Mouse (Mus musculus) stomach, embryonic 14.5 days (tissue): ENCODE results near the gene Retreg1. TPM values are rescaled to one million over a fixed set of nuclear protein-coding genes. Genes with fewer than 3 reads are reported as not detected.
A peak's percentile ranks its signal among the peaks of the same experiment; 100 is the strongest.

Source experiments
- ATAC-seq: fragments of 200-750 bp; cut with Nextera tagmentation; 2 replicates; pipeline ENCODE4 v1.8.0; 2017; ENCODE audit warnings: low read depth, moderate TSS enrichment; ENCODE audit not compliant: insufficient number of reproducible peaks, insufficient read depth, low FRiP score
- H3K27ac ChIP-seq: fragments of 300-500 bp; sonication (generic); 2 replicates; pipeline ENCODE4 v1.5.1; 2014; ENCODE audit warnings: mild to moderate bottlenecking, low read length, moderate library complexity, mixed read lengths
- H3K27me3 ChIP-seq: fragments of 300-500 bp; sonication (generic); 2 replicates; pipeline ENCODE4 v1.6.1; 2014; ENCODE audit warnings: low read length, control low read depth, mixed read lengths; ENCODE audit not compliant: control insufficient read depth, insufficient read depth
- H3K36me3 ChIP-seq: fragments of 300-500 bp; sonication (generic); 2 replicates; pipeline ENCODE4 v1.6.1; 2014; ENCODE audit warnings: mild to moderate bottlenecking, control low read depth, low read length, moderate library complexity, mixed read lengths; ENCODE audit not compliant: control insufficient read depth, insufficient read depth
- H3K4me1 ChIP-seq: fragments of 300-500 bp; sonication (generic); 2 replicates; pipeline ENCODE4 v1.6.1; 2014; ENCODE audit warnings: low read length, control low read depth, mixed read lengths; ENCODE audit not compliant: control insufficient read depth, insufficient read depth
- H3K4me2 ChIP-seq: fragments of 300-500 bp; sonication (generic); replicated peaks from 2 replicates; pipeline ENCODE4 v1.6.1; 2014; ENCODE audit warnings: low read depth, low read length, control low read depth
- H3K4me3 ChIP-seq: fragments of 300-500 bp; sonication (generic); 2 replicates; pipeline ENCODE4 v1.5.1; 2014; ENCODE audit warnings: low read depth, low read length, control low read depth
- H3K9ac ChIP-seq: fragments of 300-500 bp; sonication (generic); replicated peaks from 2 replicates; pipeline ENCODE4 v1.6.1; 2014; ENCODE audit warnings: low read depth, mild to moderate bottlenecking, control low read depth, low read length, moderate library complexity, mixed read lengths
- H3K9me3 ChIP-seq: fragments of 300-500 bp; sonication (generic); 2 replicates; pipeline ENCODE4 v1.6.1; 2016; ENCODE audit warnings: low read depth, low read length, control low read depth; ENCODE audit not compliant: control insufficient read depth
- WGBS: fragments of 180-500 bp; shearing (Covaris S2); extraction: QIAGEN DNeasy Blood & Tissue Kit; methylation state at CpG from one replicate; pipeline ENCODE4 v1.1.7; 2014; 5-methylcytosine and 5-hydroxymethylcytosine counted together
- polyA plus RNA-seq: library from polyadenylated mRNA; unstranded; fragments of >200 nt; fragmentation: Nextera tagmentation; extraction: Ambion mirVana; gene quantifications from 2 replicates; pipeline ENCODE4 v1.2.1, GENCODE M21; 2014

Gene Retreg1
- polyA plus RNA-seq, 1 experiment from 2014 or later, result 16.9 TPM

DNA sequence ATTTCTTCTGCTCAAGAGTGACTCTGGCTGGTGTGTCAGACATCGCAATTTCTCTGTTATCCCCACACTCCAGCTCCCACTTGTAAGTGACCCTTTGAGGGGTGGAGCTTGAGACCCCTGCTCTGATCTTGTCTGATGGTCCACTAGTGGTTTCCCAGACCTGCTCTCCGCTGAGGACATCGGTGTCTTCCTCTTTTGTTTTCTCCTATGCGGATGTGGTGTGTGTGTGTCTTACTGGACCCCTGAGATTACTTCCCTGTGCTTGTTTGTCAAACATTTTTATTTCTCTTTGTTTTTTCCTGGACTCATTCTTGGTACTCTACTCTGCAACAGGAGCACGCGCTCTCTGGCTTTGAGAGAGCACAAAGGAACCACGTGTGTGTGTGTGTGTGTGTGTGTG lies 18.9 kb downstream of the Retreg1 start:
- ATAC-seq, result no peak
- WGBS, result 81% methylated on average over 7 of the region's 7 CpGs

DNA sequence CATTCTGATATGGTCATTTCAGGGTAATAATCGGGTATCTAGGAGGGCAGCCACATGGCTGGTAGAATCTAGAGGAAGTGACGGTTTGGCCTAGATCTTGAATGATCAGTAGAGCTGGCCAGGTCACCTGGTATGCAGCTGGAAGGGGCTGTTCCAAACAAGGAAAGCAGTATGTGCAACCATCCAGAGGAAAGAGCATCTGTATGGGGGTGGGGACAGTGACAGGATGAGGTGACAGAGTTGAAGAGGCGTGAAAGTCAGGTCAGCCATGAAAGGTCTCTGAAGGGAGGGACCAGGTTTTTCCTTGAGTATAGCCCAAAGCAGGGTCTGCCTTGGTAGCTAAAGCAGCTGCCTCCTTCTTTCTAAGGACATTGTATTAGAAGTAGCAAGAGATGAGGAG lies 22.6 kb downstream of the Retreg1 start:
- H3K27me3 ChIP-seq, result no peaks in the 10 kb centered on the region
- 92% methylated on average over 3 of the region's 3 CpGs for WGBS
- H3K4me2 ChIP-seq, result no peak overlapping the region
- no peak overlapping the region for H3K9ac ChIP-seq
- no peak for ATAC-seq
- no peaks in the 10 kb centered on the region for H3K4me1 ChIP-seq
- no peaks in the 10 kb centered on the region for H3K36me3 ChIP-seq
- H3K27ac ChIP-seq, result no peak overlapping the region
- H3K4me3 ChIP-seq, result no peak overlapping the region
- H3K9me3 ChIP-seq, result no peaks in the 10 kb centered on the region

More for the DNA sequence above, 18.9 kb downstream of the Retreg1 start:
- Histone ChIP-seq H3K27ac (no peak overlapping the region), H3K9me3 (no peaks in the 10 kb centered on the region), H3K4me1 (0 out of 2 replicates have a peak, but pooled peaks cover 2% of the 10 kb centered on the region), H3K4me3 (no peak overlapping the region), H3K4me2 (no peak overlapping the region), H3K36me3 (no peaks in the 10 kb centered on the region), H3K27me3 (no peaks in the 10 kb centered on the region), H3K9ac (no peak overlapping the region)

DNA sequence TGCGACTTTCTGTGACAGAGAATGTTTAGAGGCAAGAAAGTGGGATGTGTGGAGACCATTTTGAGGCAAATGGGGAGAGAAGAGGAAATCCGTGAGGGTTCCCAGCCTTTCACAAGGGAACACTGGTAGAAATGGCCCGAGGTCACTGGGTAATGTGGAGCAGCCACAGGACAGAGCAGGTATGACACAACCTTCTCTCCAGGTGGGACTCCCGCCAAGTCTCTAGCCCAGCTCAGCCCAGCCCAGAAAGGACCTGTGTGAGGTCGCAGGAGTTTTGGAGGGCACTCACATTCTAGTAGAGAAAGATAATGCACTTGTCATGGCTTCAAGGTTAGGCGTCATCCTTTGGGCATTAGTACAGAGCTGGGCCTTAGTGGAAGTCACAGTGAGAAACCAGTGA lies 23.1 kb downstream of the Retreg1 start:
- H3K4me2 ChIP-seq, result no peak overlapping the region
- WGBS, result 92% methylated on average over 6 of the region's 6 CpGs
- no peaks in the 10 kb centered on the region for H3K4me1 ChIP-seq
- H3K27me3 ChIP-seq, result no peaks in the 10 kb centered on the region
- no peak overlapping the region for H3K9ac ChIP-seq
- H3K36me3 ChIP-seq, result no peaks in the 10 kb centered on the region
- no peak overlapping the region for H3K27ac ChIP-seq
- ATAC-seq, result no peak
- no peak overlapping the region for H3K4me3 ChIP-seq
- H3K9me3 ChIP-seq, result no peaks in the 10 kb centered on the region

DNA sequence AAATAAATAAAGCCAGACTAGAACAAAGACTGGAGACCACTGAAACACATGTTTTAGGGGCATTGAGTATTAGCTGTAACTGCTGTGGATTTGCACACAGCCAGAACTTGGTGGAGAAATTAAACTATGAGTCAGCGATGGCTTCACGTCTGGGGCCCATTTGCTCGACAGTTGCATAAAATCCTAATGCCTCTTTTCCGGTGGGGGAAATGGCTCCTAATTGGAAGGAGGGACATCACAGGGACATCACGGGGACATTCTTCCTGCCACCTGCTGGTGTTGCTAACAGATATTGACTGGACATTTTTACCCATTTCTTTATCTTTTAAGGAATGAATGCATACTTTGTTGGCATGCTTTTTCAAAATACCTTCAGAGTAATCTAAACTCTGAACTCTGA lies 26.1 kb downstream of the Retreg1 start:
- Histone ChIP-seq H3K27me3 (no peaks in the 10 kb centered on the region), H3K27ac (no peak overlapping the region), H3K4me1 (no peaks in the 10 kb centered on the region), H3K36me3 (no peaks in the 10 kb centered on the region), H3K9ac (no peak overlapping the region), H3K4me2 (no peak overlapping the region), H3K9me3 (no peaks in the 10 kb centered on the region), H3K4me3 (no peak overlapping the region)
- WGBS, result 69% methylated on average over 5 of the region's 5 CpGs
- no peak for ATAC-seq

DNA sequence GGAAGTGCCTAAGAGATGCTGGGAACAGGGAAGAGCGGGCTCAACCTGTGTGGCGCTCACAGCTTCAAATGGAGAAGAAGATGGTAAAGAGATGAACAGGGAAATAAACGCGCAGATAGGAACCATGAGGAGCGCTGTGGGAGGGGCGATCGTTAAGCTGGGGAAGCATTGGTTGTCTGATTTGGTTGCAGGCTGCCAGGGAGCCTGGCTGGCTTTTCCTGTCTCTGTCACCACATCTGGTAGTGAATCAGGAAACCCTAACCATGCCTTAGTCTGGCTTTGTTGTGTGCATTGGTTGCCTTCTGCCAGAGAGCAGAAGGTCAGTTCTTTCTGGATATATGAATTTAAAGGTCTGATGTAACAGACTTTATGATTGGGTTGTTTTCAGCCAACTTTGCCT lies 28.5 kb downstream of the Retreg1 start:
- ATAC-seq, result no peak
- H3K4me1 ChIP-seq, result no peaks in the 10 kb centered on the region
- H3K4me3 ChIP-seq, result no peak overlapping the region
- H3K27me3 ChIP-seq, result no peaks in the 10 kb centered on the region
- no peak overlapping the region for H3K9ac ChIP-seq
- H3K9me3 ChIP-seq, result no peaks in the 10 kb centered on the region
- no peaks in the 10 kb centered on the region for H3K36me3 ChIP-seq
- 90% methylated on average over 7 of the region's 7 CpGs for WGBS
- H3K27ac ChIP-seq, result no peak overlapping the region
- no peak overlapping the region for H3K4me2 ChIP-seq

DNA sequence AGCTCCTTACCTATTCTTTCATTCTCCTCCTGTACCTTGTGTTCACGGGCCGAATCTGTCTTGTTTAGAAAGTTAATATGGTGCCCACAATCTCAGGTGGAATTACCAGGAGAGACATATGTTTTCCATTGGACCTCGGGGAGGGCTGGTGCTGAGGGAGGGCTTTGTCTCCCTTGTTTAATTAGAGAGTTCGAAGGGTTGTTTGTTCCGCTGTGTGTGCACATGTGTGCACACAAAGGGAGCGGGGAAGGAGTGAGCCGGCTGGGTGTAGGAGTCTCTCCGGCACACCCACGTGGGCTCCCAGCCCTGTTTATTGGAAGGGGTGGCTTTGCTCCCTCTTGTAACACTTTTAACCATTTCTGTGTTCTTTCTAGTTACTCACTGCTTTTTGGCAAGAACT lies 29.1 kb downstream of the Retreg1 start:
- Histone ChIP-seq H3K9ac (no peak overlapping the region), H3K27me3 (no peaks in the 10 kb centered on the region), H3K27ac (no peak overlapping the region), H3K36me3 (no peaks in the 10 kb centered on the region), H3K4me1 (no peaks in the 10 kb centered on the region), H3K4me3 (no peak overlapping the region), H3K9me3 (no peaks in the 10 kb centered on the region), H3K4me2 (no peak overlapping the region)
- ATAC-seq, result peak; percentile 73
- 58% methylated on average over 9 of the region's 9 CpGs for WGBS

DNA sequence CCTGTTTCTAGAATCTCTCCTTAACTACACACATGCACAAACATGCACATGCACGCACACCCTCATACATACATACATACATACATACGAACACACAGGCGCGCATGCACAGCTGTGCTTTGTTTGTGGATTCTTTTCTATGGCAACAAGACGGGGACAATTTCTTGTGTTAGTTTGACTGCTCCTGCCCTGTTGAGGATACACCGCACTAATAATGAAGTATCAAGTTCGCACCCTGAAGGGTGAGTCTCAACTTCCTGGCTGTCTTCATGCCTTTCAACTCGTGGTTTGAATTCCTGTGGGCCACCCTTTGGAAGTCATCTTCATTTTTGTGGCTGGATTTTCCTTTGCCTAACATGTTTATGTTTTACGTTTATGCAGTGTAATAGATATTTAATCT lies 29.7 kb downstream of the Retreg1 start:
- Histone ChIP-seq H3K4me2 (no peak overlapping the region), H3K27me3 (no peaks in the 10 kb centered on the region), H3K36me3 (no peaks in the 10 kb centered on the region), H3K4me1 (no peaks in the 10 kb centered on the region), H3K4me3 (no peak overlapping the region), H3K27ac (no peak overlapping the region), H3K9ac (no peak overlapping the region), H3K9me3 (no peaks in the 10 kb centered on the region)
- 82% methylated on average over 9 of the region's 9 CpGs for WGBS
- no peak for ATAC-seq

DNA sequence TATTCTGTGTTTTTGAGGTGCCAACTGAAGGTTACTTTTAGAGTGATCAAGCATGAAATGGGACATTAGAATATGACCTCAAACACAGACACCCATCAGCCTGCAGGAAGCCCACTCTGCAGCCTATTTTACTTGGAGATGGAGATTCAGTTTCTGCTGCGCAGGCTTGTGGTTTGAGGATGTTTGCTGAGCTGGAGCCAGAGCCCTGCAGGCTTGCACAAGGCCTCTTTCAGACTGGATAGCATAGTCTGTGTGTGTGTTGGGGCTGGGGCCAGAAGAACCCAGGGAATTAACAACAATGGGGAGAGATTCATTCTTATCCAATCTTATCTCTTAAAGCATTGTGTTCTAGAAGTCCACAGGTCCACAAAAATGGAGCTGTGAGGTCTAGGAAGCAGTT lies 30.6 kb downstream of the Retreg1 start:
- Histone ChIP-seq H3K27me3 (no peaks in the 10 kb centered on the region), H3K9ac (no peak overlapping the region), H3K4me2 (no peak overlapping the region), H3K36me3 (no peaks in the 10 kb centered on the region), H3K4me1 (no peaks in the 10 kb centered on the region), H3K27ac (no peak overlapping the region), H3K9me3 (no peaks in the 10 kb centered on the region), H3K4me3 (no peak overlapping the region)
- WGBS, result 77% methylated on average over 1 of the region's 1 CpGs
- no peak for ATAC-seq

DNA sequence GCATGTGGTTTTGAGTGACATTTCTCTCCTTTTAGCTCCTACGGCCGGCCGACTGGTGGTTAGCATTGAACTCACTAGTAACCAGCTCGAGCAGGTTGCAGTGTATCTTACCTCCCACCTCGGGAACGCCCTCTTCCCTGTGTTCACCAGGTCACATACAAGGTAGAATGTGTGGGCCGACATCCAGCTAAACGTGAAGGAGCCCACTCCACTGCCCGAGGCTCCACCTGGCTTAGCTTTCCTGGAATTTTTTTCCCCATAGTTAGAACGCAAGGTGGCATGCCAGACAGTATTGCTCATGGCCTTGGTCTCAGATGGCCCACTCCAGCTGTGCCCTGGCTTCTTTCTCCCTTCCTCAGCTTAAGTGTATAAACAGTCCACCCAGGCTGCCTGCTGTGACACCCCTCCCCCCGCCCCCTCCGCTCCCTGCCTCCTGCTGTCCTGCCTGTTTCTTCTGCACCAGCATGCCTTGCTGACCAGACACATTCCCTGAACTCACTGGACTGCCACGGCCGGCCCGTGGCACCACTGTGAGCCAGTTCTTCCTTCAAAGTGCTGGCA lies 33.7 kb downstream of the Retreg1 start:
- no peaks in the 10 kb centered on the region for H3K36me3 ChIP-seq
- no peaks in the 10 kb centered on the region for H3K27me3 ChIP-seq
- no peak overlapping the region for H3K9ac ChIP-seq
- H3K4me2 ChIP-seq, result no peak overlapping the region
- no peak overlapping the region for H3K4me3 ChIP-seq
- 45% methylated on average over 15 of the region's 15 CpGs for WGBS
- no peaks in the 10 kb centered on the region for H3K9me3 ChIP-seq
- H3K27ac ChIP-seq, result no peak overlapping the region
- ATAC-seq, result peak; percentile 40
- H3K4me1 ChIP-seq, result no peaks in the 10 kb centered on the region
